Mouse (Mus musculus) monocyte, adult 5-6 weeks (primary cell): ENCODE data around the gene Ak6. TPM values are rescaled to one million over a fixed set of nuclear protein-coding genes. Genes with fewer than 3 reads are reported as not detected.

Source experiments
- ATAC-seq: fragments of 153-309, 156-312 bp; replicated peaks from 2 replicates; pipeline ENCODE4 v1.8.0; 2017; ENCODE audit warnings: mild to moderate bottlenecking; ENCODE audit not compliant: low TSS enrichment, insufficient number of reproducible peaks, severe bottlenecking, poor library complexity, low FRiP score
- total RNA-seq: library from RNA; stranded (forward); fragments of 200-1000, 200-491, 200-594 nt; gene quantifications from 3 replicates; pipeline ENCODE4 v1.2.3, GENCODE M21; 2017

The Ak6 gene
- total RNA-seq, result 102 to 141 TPM (median 133 TPM) in 3 replicates

- ATAC-seq, result peak; percentile 89
Observed at GRCm38 (mm10) chr13:100650550-100651438, at the start of gene Ak6, which contains the start of gene Rad17. Gene Ak6 (plus strand): TSS chr13:100650979. Gene Rad17 (minus strand): TSS chr13:100651051.

- ATAC-seq, result no peak
Observed at GRCm38 (mm10) chr13:100601034-100601433, 49.7 kb upstream of the Ak6 start.

- ATAC-seq, result peak; percentile 82
Observed at GRCm38 (mm10) chr13:100602239-100602902, 48.4 kb upstream of the Ak6 start.

GRCm38 (mm10) chr13:100603031-100603737 lies 47.6 kb upstream of the Ak6 start:
- no peak for ATAC-seq

GRCm38 (mm10) chr13:100603738-100604095 lies 47.1 kb upstream of the Ak6 start:
- no peak for ATAC-seq

GRCm38 (mm10) chr13:100605845-100606244 lies 44.9 kb upstream of the Ak6 start:
- no peak for ATAC-seq

- no peak for ATAC-seq
Observed at GRCm38 (mm10) chr13:100607756-100608155, 43.0 kb upstream of the Ak6 start.

GRCm38 (mm10) chr13:100611266-100611665 lies 39.5 kb upstream of the Ak6 start:
- no peak for ATAC-seq

- ATAC-seq, result no peak
Observed at GRCm38 (mm10) chr13:100612251-100612650, 38.5 kb upstream of the Ak6 start.

GRCm38 (mm10) chr13:100612903-100613302 lies 37.9 kb upstream of the Ak6 start:
- ATAC-seq, result no peak

- 0 out of 2 replicates have a peak, but pooled peaks have one; percentile 31 for ATAC-seq
Observed at GRCm38 (mm10) chr13:100616181-100617087, 34.3 kb upstream of the Ak6 start, which contains the start of gene Marveld2. Gene Marveld2 (minus strand): TSS chr13:100616971.

- ATAC-seq, result no peak
Observed at GRCm38 (mm10) chr13:100617583-100617982, 33.2 kb upstream of the Ak6 start.

GRCm38 (mm10) chr13:100622241-100622640 lies 28.5 kb upstream of the Ak6 start:
- no peak for ATAC-seq

GRCm38 (mm10) chr13:100634106-100634691 lies 16.6 kb upstream of the Ak6 start:
- no peak for ATAC-seq

- ATAC-seq, result peak; percentile 87
Observed at GRCm38 (mm10) chr13:100642471-100643209, 8.1 kb upstream of the Ak6 start.

- no peak for ATAC-seq
Observed at GRCm38 (mm10) chr13:100648223-100648622, 2.6 kb upstream of the Ak6 start.
